19 mouse cellular contexts compared by ENCODE assay signal in the genomic region with DNA sequence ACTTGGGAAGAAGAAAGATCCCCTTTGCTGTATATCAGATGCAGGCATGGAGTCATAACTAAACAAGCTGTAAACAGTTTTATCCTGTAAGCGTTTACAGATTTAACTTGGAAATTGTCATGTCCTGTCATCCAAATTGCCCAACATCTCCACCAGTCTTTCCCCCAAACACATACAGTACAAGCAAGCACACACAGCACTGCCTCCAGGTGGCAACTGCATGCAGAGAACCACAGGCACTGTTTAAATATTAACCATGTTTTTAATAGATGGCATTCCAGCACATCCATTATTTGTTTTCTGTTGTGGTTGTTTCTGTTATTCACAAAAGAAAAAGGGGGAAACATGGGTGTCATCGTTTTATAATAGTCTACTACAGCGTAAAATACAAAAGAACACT. TPM values are rescaled to one million over a fixed set of nuclear protein-coding genes. Genes with fewer than 3 reads are reported as not detected.
DNase-seq lines count a peak whose midpoint lies in the region; ATAC-seq and TF ChIP-seq lines count a peak whose summit lies in the region.
"Had no signal": no experiment of that assay in that cellular context is flagged by ENCODE, and none has a peak within 500 bp of the region (broad histone marks: within the 10 kb centered on the region; RNA-seq: fewer than 3 reads in every experiment).

No protein-coding gene starts in this region.

- DNase-seq in lung, postnatal 0 days (ENCODE audit: low spot score), result no peak
- DNase-seq in lung, adult 18-20 months, result no peak
- DNase-seq in right cerebral cortex, postnatal 10 days (ENCODE audit: low spot score in 2 of 2), result peak; percentile 38 to 46
- DNase-seq in right cerebral cortex, postnatal 36 days (ENCODE audit: low spot score in 2 of 2), result no peak
- DNase-seq in right cerebral cortex, postnatal 4 days, result peak; percentile 9
- DNase-seq: cerebellum, adult 18-20 months; cerebellum, postnatal 36 days; lung, postnatal 10 days had no signal

- no peak for ATAC-seq in hindbrain, embryonic 13.5 days (ENCODE audit: low FRiP score)
- ATAC-seq in hindbrain, embryonic 12.5 days (ENCODE audit: low FRiP score), result no peak
- ATAC-seq in lung, postnatal 0 days, result no peak
- ATAC-seq in megakaryocyte, adult 5-6 weeks (ENCODE audit: poor library complexity, severe bottlenecking), result no peak
- ATAC-seq: inflammation-experienced regulatory T-cells, adult 6 months had no signal

- H3K27me3 ChIP-seq in hindbrain, embryonic 13.5 days, result peaks cover 37% of the 10 kb centered on the region
- peaks cover 36% of the 10 kb centered on the region for H3K27me3 ChIP-seq in hindbrain, embryonic 12.5 days
- peaks cover 29% of the 10 kb centered on the region for H3K27me3 ChIP-seq in lung, postnatal 0 days (replicated peaks; ENCODE audit: insufficient read depth, low read length)

- no peaks in the 10 kb centered on the region for H3K36me3 ChIP-seq in hindbrain, embryonic 13.5 days
- no peaks in the 10 kb centered on the region for H3K36me3 ChIP-seq in hindbrain, embryonic 12.5 days
- H3K36me3 ChIP-seq in lung, postnatal 0 days (ENCODE audit: insufficient read depth, low read length), result no peaks in the 10 kb centered on the region
- H3K36me3 ChIP-seq: embryonic facial prominence, embryonic 10.5 days; G1E; heart, embryonic 12.5 days; limb, embryonic 15.5 days; liver, embryonic 15.5 days had no signal

- no peak overlapping the region for H3K27ac ChIP-seq in hindbrain, embryonic 13.5 days
- H3K27ac ChIP-seq in hindbrain, embryonic 12.5 days, result no peak overlapping the region
- no peak overlapping the region for H3K27ac ChIP-seq in lung, postnatal 0 days (ENCODE audit: low read length)
- H3K27ac ChIP-seq: embryonic facial prominence, embryonic 10.5 days; limb, embryonic 15.5 days; liver, embryonic 15.5 days had no signal

- H3K9me3 ChIP-seq in hindbrain, embryonic 13.5 days, result no peaks in the 10 kb centered on the region
- H3K9me3 ChIP-seq in hindbrain, embryonic 12.5 days (replicated peaks), result no peaks in the 10 kb centered on the region
- H3K9me3 ChIP-seq in lung, postnatal 0 days (ENCODE audit: low read length), result no peaks in the 10 kb centered on the region
- H3K9me3 ChIP-seq: embryonic facial prominence, embryonic 10.5 days; G1E; heart, embryonic 12.5 days; limb, embryonic 15.5 days; liver, embryonic 15.5 days had no signal

- TF ChIP-seq CTCF in lung, postnatal 0 days (IDR thresholded peaks at IDR 0.05), result 0 out of 2 replicates have a peak, but pooled peaks have one; percentile 15

- peaks cover 26% of the 10 kb centered on the region for H3K4me1 ChIP-seq in hindbrain, embryonic 13.5 days (replicated peaks)
- peaks cover 22% of the 10 kb centered on the region for H3K4me1 ChIP-seq in hindbrain, embryonic 12.5 days
- no peaks in the 10 kb centered on the region for H3K4me1 ChIP-seq in lung, postnatal 0 days (ENCODE audit: insufficient read depth, low read depth, low read length)
- H3K4me1 ChIP-seq: liver, embryonic 15.5 days had no signal

- no peak for TF ChIP-seq EP300 in lung, postnatal 0 days (IDR thresholded peaks at IDR 0.05)

- no peak overlapping the region for H3K4me3 ChIP-seq in hindbrain, embryonic 13.5 days
- no peak overlapping the region for H3K4me3 ChIP-seq in hindbrain, embryonic 12.5 days
- no peak overlapping the region for H3K4me3 ChIP-seq in lung, postnatal 0 days (ENCODE audit: low read depth, low read length)
- H3K4me3 ChIP-seq: embryonic facial prominence, embryonic 10.5 days; heart, embryonic 12.5 days; limb, embryonic 15.5 days; liver, embryonic 15.5 days had no signal

- WGBS in hindbrain, embryonic 13.5 days, result 71% methylated on average over 3 of the region's 3 CpGs
- 61% methylated on average over 3 of the region's 3 CpGs for WGBS in hindbrain, embryonic 12.5 days
- 60% methylated on average over 3 of the region's 3 CpGs for WGBS in lung, postnatal 0 days

- peak overlapping the region; percentile 27; the same call in 1 of the 2 replicates for H3K4me2 ChIP-seq in hindbrain, embryonic 13.5 days
- no peak overlapping the region for H3K4me2 ChIP-seq in hindbrain, embryonic 12.5 days (replicated peaks)
- H3K4me2 ChIP-seq in lung, postnatal 0 days (replicated peaks; ENCODE audit: low read depth, low read length), result no peak overlapping the region
- H3K4me2 ChIP-seq: heart, embryonic 12.5 days; limb, embryonic 15.5 days; liver, embryonic 15.5 days had no signal

- H3K9ac ChIP-seq in hindbrain, embryonic 13.5 days, result no peak overlapping the region
- no peak overlapping the region for H3K9ac ChIP-seq in hindbrain, embryonic 12.5 days
- H3K9ac ChIP-seq in lung, postnatal 0 days (replicated peaks; ENCODE audit: low read depth), result no peak overlapping the region
- H3K9ac ChIP-seq: heart, embryonic 12.5 days; limb, embryonic 15.5 days; liver, embryonic 15.5 days had no signal

RNA-seq across cellular contexts. Expression of a gene that starts 3.6 kb away (rescaled TPM):
- polyA plus RNA-seq in hindbrain, embryonic 13.5 days (2015; fragmentation: Nextera tagmentation; extraction: Ambion mirVana), result 28.6 and 30.7 TPM in 2 replicates
- polyA plus RNA-seq in hindbrain, embryonic 12.5 days (2016; fragmentation: Nextera tagmentation; extraction: Ambion mirVana), result 8.8 and 10.5 TPM in 2 replicates
- 2.2 and 2.5 TPM in 2 replicates for polyA plus RNA-seq in lung, postnatal 0 days (2015; fragmentation: Nextera tagmentation; extraction: Ambion mirVana)
- not detected in 2 replicates for total RNA-seq in megakaryocyte, adult 5-6 weeks (2015)
- total RNA-seq in megakaryocyte, adult 5-6 weeks (2017), result not detected in 2 replicates
- total RNA-seq: megakaryocyte progenitor cell, adult 5-6 weeks; neutrophil, adult 5-6 weeks had no signal
- polyA plus RNA-seq: G1E had no signal

Comparison
In these comparisons a context has a peak if more than half of its experiments do, and no peak if none do; other contexts are left out.
1. DNase-seq: peak in right cerebral cortex, postnatal 10 days (2 of 2) and right cerebral cortex, postnatal 4 days (single experiment); none in lung, postnatal 0 days (single experiment), lung, adult 18-20 months (0 of 2) and right cerebral cortex, postnatal 36 days (0 of 2).